Mouse (Mus musculus) embryonic fibroblast, embryonic 13.5 days (primary cell): ENCODE results near the gene Cdkl3.

Experiments used
- CTCF ChIP-seq: IDR thresholded peaks from 2 replicates; pipeline ENCODE4 v1.5.1; 2011; ENCODE audit warnings: mild to moderate bottlenecking, control low read depth, low read length, moderate library complexity, borderline replicate concordance; ENCODE audit not compliant: insufficient read depth
- POLR2A ChIP-seq: IDR thresholded peaks from 2 replicates; pipeline ENCODE4 v1.6.1; 2011; ENCODE audit warnings: low read depth, mild to moderate bottlenecking, control low read depth, low read length, moderate library complexity

- no peak for TF ChIP-seq CTCF
- no peak for TF ChIP-seq POLR2A
Observed at GRCm38 (mm10) chr11:52060315-52060714, 56.3 kb downstream of the Cdkl3 start.
